Mouse (Mus musculus) MEL (cell line): Measurements from ENCODE around the gene Chuk. TPM values are rescaled to one million over a fixed set of nuclear protein-coding genes. Genes with fewer than 3 reads are reported as not detected.

Source experiments
- DNase-seq: peaks from one replicate; pipeline ENCODE4 v3.0.0; 2011; ENCODE audit warnings: low read depth, low spot score
- H3K27ac ChIP-seq: 2 replicates; pipeline ENCODE4 v1.5.1; 2012; ENCODE audit warnings: low read depth, mild to moderate bottlenecking, control low read depth, low read length, moderate library complexity; ENCODE audit not compliant: control insufficient read depth
- H3K27me3 ChIP-seq, 2 experiments: fragments of 150-350 bp in 1 of 2; sonication (generic) in 1 of 2; 2 replicates each; pipeline ENCODE4 v1.6.1; 2012; ENCODE audit warnings: low read length in 2 of 2, mild to moderate bottlenecking in 2 of 2, improper control_type of control experiment in 1 of 2, moderate library complexity in 1 of 2; ENCODE audit not compliant: insufficient read depth in 2 of 2, control insufficient read depth in 1 of 2
- H3K36me3 ChIP-seq, 2 experiments: 2 replicates each; pipeline ENCODE4 v1.6.1; 2012 to 2014; ENCODE audit warnings: low read length in 2 of 2, improper control_type of control experiment in 1 of 2, inconsistent platforms in 1 of 2, mild to moderate bottlenecking in 1 of 2; ENCODE audit not compliant: insufficient read depth in 2 of 2, control insufficient read depth in 1 of 2
- H3K4me1 ChIP-seq, 2 experiments: fragments of 150-350 bp in 1 of 2; sonication (generic) in 1 of 2; 2 replicates each; pipeline ENCODE4 v1.6.1; 2012; ENCODE audit warnings: low read length in 2 of 2, improper control_type of control experiment in 1 of 2, mild to moderate bottlenecking in 1 of 2; ENCODE audit not compliant: insufficient read depth in 2 of 2, control insufficient read depth in 1 of 2
- H3K4me3 ChIP-seq, 2 experiments: fragments of 150-350 bp in 1 of 2; sonication (generic) in 1 of 2; 2 replicates each; pipeline ENCODE4 v1.5.1; 2012; ENCODE audit warnings: low read depth in 2 of 2, low read length in 2 of 2, mild to moderate bottlenecking in 2 of 2, moderate library complexity in 2 of 2, control low read depth in 1 of 2, improper control_type of control experiment in 1 of 2; ENCODE audit not compliant: control insufficient read depth in 1 of 2, insufficient read depth in 1 of 2
- H3K79me2 ChIP-seq: 2 replicates; pipeline ENCODE4 v1.6.1; 2012; ENCODE audit warnings: mild to moderate bottlenecking, low read length, moderate library complexity; ENCODE audit not compliant: control insufficient read depth, poor library complexity, insufficient read depth
- H3K9ac ChIP-seq: 2 replicates; pipeline ENCODE4 v1.6.1; 2012; ENCODE audit warnings: low read depth, mild to moderate bottlenecking, control low read depth, low read length, moderate library complexity; ENCODE audit not compliant: control insufficient read depth, poor library complexity, severe bottlenecking
- H3K9me3 ChIP-seq: fragments of 150-350 bp; sonication (generic); replicated peaks from 2 replicates; pipeline ENCODE4 v1.6.1; 2012; ENCODE audit warnings: mild to moderate bottlenecking, low read length, improper control_type of control experiment, moderate library complexity; ENCODE audit not compliant: insufficient read depth
- CHD2 ChIP-seq: IDR thresholded peaks from 2 replicates; pipeline ENCODE4 v1.6.1; 2011; ENCODE audit warnings: low read length, improper control_type of control experiment
- CTCF ChIP-seq, 3 experiments: IDR thresholded peaks in 2 of 3; conservative IDR thresholded peaks in 1 of 3; 2 replicates each; pipeline ENCODE4 v1.5.1; 2011 to 2012; ENCODE audit warnings: low read length in 3 of 3, low read depth in 2 of 3, mild to moderate bottlenecking in 2 of 3, improper control_type of control experiment in 1 of 3, inconsistent platforms in 1 of 3, mixed read lengths in 1 of 3, moderate library complexity in 1 of 3; ENCODE audit not compliant: control insufficient read depth in 1 of 3, insufficient read depth in 1 of 3, poor library complexity in 1 of 3, severe bottlenecking in 1 of 3
- E2F4 ChIP-seq: IDR thresholded peaks from 2 replicates; pipeline ENCODE4 v1.6.1; 2011; ENCODE audit warnings: low read depth, low read length, improper control_type of control experiment, borderline replicate concordance
- ELF1 ChIP-seq: IDR thresholded peaks from 2 replicates; pipeline ENCODE4 v1.6.1; 2014; ENCODE audit warnings: low read depth, mild to moderate bottlenecking, inconsistent platforms, low read length, improper control_type of control experiment, moderate library complexity
- EP300 ChIP-seq, 2 experiments: IDR thresholded peaks; 2 replicates each; pipeline ENCODE4 v1.6.1; 2011; ENCODE audit warnings: improper control_type of control experiment in 2 of 2, low read length in 2 of 2, low read depth in 1 of 2, mild to moderate bottlenecking in 1 of 2
- ETS1 ChIP-seq: IDR thresholded peaks from 2 replicates; pipeline ENCODE4 v1.6.1; 2012; ENCODE audit warnings: low read depth, mild to moderate bottlenecking, inconsistent platforms, low read length, improper control_type of control experiment, moderate library complexity
- GABPA ChIP-seq: IDR thresholded peaks from 2 replicates; pipeline ENCODE4 v1.6.1; 2012; ENCODE audit warnings: low read depth, mild to moderate bottlenecking, inconsistent platforms, low read length, improper control_type of control experiment, moderate library complexity
- GATA1 ChIP-seq: IDR thresholded peaks from 2 replicates; pipeline ENCODE4 v1.6.1; 2011; ENCODE audit warnings: low read depth, low read length, improper control_type of control experiment
- HCFC1 ChIP-seq: IDR thresholded peaks from 2 replicates; pipeline ENCODE4 v1.6.1; 2012; ENCODE audit warnings: low read depth, mild to moderate bottlenecking, inconsistent platforms, low read length, improper control_type of control experiment, moderate library complexity
- JUND ChIP-seq: IDR thresholded peaks from 2 replicates; pipeline ENCODE4 v1.6.1; 2011; ENCODE audit warnings: low read depth, mild to moderate bottlenecking, improper control_type of control experiment, low read length
- KAT2A ChIP-seq: conservative IDR thresholded peaks from 2 replicates; pipeline ENCODE4 v1.6.1; 2012; ENCODE audit warnings: low read depth, low read length, improper control_type of control experiment, inconsistent platforms
- MAFK ChIP-seq: IDR thresholded peaks from 2 replicates; pipeline ENCODE4 v1.6.1; 2011; ENCODE audit warnings: low read depth, mild to moderate bottlenecking, low read length, improper control_type of control experiment, borderline replicate concordance
- MAX ChIP-seq: IDR thresholded peaks from 2 replicates; pipeline ENCODE4 v1.6.1; 2011; ENCODE audit warnings: low read length, improper control_type of control experiment
- MEF2A ChIP-seq: IDR thresholded peaks from 2 replicates; pipeline ENCODE4 v1.6.1; 2014; ENCODE audit warnings: low read depth, mild to moderate bottlenecking, inconsistent platforms, low read length, improper control_type of control experiment; ENCODE audit not compliant: poor library complexity, insufficient replicate concordance, severe bottlenecking; ENCODE audit errors: extremely low read depth
- MXI1 ChIP-seq: IDR thresholded peaks from 2 replicates; pipeline ENCODE4 v1.6.1; 2011; ENCODE audit warnings: mild to moderate bottlenecking, low read depth, low read length, improper control_type of control experiment
- MYB ChIP-seq: IDR thresholded peaks from 2 replicates; pipeline ENCODE4 v1.6.1; 2011; ENCODE audit warnings: mild to moderate bottlenecking, low read depth, low read length, improper control_type of control experiment
- MYC ChIP-seq: IDR thresholded peaks from 2 replicates; pipeline ENCODE4 v1.6.1; 2011; ENCODE audit warnings: low read depth, mild to moderate bottlenecking, low read length, improper control_type of control experiment, moderate library complexity
- NELFE ChIP-seq: IDR thresholded peaks from 2 replicates; pipeline ENCODE4 v1.6.1; 2011; ENCODE audit warnings: low read depth, low read length, improper control_type of control experiment
- NRF1 ChIP-seq: IDR thresholded peaks from 2 replicates; pipeline ENCODE4 v1.6.1; 2014; ENCODE audit warnings: low read depth, mild to moderate bottlenecking, inconsistent platforms, low read length, improper control_type of control experiment, moderate library complexity; ENCODE audit not compliant: poor library complexity, insufficient read depth, severe bottlenecking
- POLR2AphosphoS2 ChIP-seq: IDR thresholded peaks from 2 replicates; pipeline ENCODE4 v1.6.1; 2011; ENCODE audit warnings: low read length, improper control_type of control experiment
- POLR2AphosphoS5 ChIP-seq: IDR thresholded peaks from 2 replicates; pipeline ENCODE4 v1.6.1; 2012; ENCODE audit warnings: low read depth, borderline replicate concordance, mild to moderate bottlenecking, inconsistent platforms, low read length, moderate library complexity, mixed read lengths
- RAD21 ChIP-seq: IDR thresholded peaks from 2 replicates; pipeline ENCODE4 v1.6.1; 2011; ENCODE audit warnings: mild to moderate bottlenecking, low read depth, low read length, improper control_type of control experiment
- RCOR1 ChIP-seq: IDR thresholded peaks from 2 replicates; pipeline ENCODE4 v1.6.1; 2012; ENCODE audit warnings: low read depth, mild to moderate bottlenecking, inconsistent platforms, low read length, improper control_type of control experiment
- SIN3A ChIP-seq: IDR thresholded peaks from 2 replicates; pipeline ENCODE4 v1.6.1; 2012; ENCODE audit warnings: low read length, improper control_type of control experiment, inconsistent platforms
- SMC3 ChIP-seq: IDR thresholded peaks from 2 replicates; pipeline ENCODE4 v1.6.1; 2011; ENCODE audit warnings: low read depth, low read length, improper control_type of control experiment
- TAL1 ChIP-seq: IDR thresholded peaks from 2 replicates; pipeline ENCODE4 v1.6.1; 2012; ENCODE audit warnings: mild to moderate bottlenecking, inconsistent platforms, low read length, moderate library complexity, mixed read lengths
- TBP ChIP-seq: IDR thresholded peaks from 2 replicates; pipeline ENCODE4 v1.8.0; 2011; ENCODE audit warnings: low read depth, low read length, improper control_type of control experiment
- TCF12 ChIP-seq: IDR thresholded peaks from 2 replicates; pipeline ENCODE4 v1.6.1; 2014; ENCODE audit warnings: low read depth, mild to moderate bottlenecking, inconsistent platforms, low read length, improper control_type of control experiment, moderate library complexity
- UBTF ChIP-seq: IDR thresholded peaks from 2 replicates; pipeline ENCODE4 v1.6.1; 2012; ENCODE audit warnings: low read depth, mild to moderate bottlenecking, inconsistent platforms, low read length, improper control_type of control experiment, moderate library complexity, borderline replicate concordance; ENCODE audit not compliant: insufficient read depth
- USF1 ChIP-seq: IDR thresholded peaks from 2 replicates; pipeline ENCODE4 v1.6.1; 2014; ENCODE audit warnings: low read depth, mild to moderate bottlenecking, inconsistent platforms, low read length, improper control_type of control experiment, moderate library complexity
- USF2 ChIP-seq, 2 experiments: IDR thresholded peaks; 2 replicates each; pipeline ENCODE4 v1.6.1; 2011 to 2012; ENCODE audit warnings: improper control_type of control experiment in 2 of 2, low read length in 2 of 2, borderline replicate concordance in 1 of 2, inconsistent platforms in 1 of 2, low read depth in 1 of 2, mild to moderate bottlenecking in 1 of 2; ENCODE audit not compliant: insufficient read depth in 1 of 2
- ZC3H11A ChIP-seq: IDR thresholded peaks from 2 replicates; pipeline ENCODE4 v1.6.1; 2012; ENCODE audit warnings: low read depth, mild to moderate bottlenecking, inconsistent platforms, low read length, improper control_type of control experiment
- ZKSCAN1 ChIP-seq: IDR thresholded peaks from 2 replicates; pipeline ENCODE4 v1.6.1; 2012; ENCODE audit warnings: low read depth, mild to moderate bottlenecking, inconsistent platforms, low read length, improper control_type of control experiment, moderate library complexity
- ZMIZ1 ChIP-seq: IDR thresholded peaks from 2 replicates; pipeline ENCODE4 v1.6.1; 2012; ENCODE audit warnings: low read depth, mild to moderate bottlenecking, inconsistent platforms, low read length, improper control_type of control experiment, moderate library complexity
- ZNF384 ChIP-seq: IDR thresholded peaks from 2 replicates; pipeline ENCODE4 v1.6.1; 2012; ENCODE audit warnings: low read depth, mild to moderate bottlenecking, inconsistent platforms, low read length, improper control_type of control experiment
- polyA plus RNA-seq, 2 experiments: library from polyadenylated mRNA; stranded (reverse) in 1 of 2; unstranded in 1 of 2; fragments of >175 nt in 1 of 2; fragments of >200 nt in 1 of 2; gene quantifications; 2 replicates each; pipeline versions ENCODE4 v1.2.1 to v1.2.4; 2012; ENCODE audit warnings: low replicate concordance in 2 of 2, low read depth in 1 of 2; ENCODE audit not compliant: insufficient read length in 2 of 2, insufficient read depth in 1 of 2, missing spikeins in 1 of 2
- total RNA-seq: library from RNA; depleted of rRNA; stranded (reverse); fragments of 300-350 nt; gene quantifications from 2 replicates; pipeline ENCODE4 v1.2.3, GENCODE M21; 2012; rRNA removed

Chuk gene
- total RNA-seq, result 55.9 and 58.3 TPM in 2 replicates
- polyA plus RNA-seq, result 100 to 1,000 TPM in 1 of 2 experiments, 10 to 100 TPM in 1; 50.5 to 463 TPM

DNA sequence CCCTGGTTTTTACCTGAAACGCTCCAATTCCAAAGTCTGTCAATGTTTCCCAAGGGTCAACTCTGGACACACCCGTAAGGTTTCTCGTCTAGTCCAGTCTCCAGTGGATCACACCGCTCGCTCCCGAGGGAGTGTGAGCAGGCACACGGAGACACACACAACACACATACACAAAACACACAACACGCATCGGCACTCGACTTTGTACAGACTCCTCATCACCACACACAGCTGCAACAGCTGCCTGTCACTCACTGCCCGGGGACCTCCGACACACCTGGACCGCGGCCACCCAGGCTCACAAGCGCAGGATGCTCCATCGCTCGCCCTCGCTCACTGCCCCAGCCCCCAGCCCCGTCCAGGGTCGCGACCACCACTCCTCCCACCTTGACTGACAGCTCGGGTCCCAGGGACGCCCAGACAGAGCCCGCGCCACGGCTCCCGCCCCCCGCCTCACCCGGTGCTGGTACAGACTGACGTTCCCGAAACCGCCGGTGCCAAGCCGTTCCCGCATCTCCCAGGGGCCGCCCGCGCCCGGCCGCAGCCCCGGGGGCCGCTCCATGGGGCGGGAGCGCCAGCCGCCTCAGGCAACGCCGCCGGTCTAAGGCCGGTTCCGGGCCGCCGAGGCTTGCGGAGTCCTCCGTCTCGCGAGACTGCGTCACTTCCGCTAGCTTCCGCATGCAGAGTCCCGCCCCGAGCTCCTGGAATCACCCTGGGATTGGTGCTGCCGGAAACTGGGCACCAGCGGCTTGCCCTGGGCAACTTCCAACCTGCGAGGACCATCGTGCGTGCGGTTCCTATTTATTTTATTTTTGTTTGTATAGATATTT is at the start of gene Chuk:
Chuk (minus strand) TSS at position 650 of the 830 bp plus-strand sequence.
- peaks cover 12 to 30% of the 10 kb centered on the region in 2 experiments for H3K36me3 ChIP-seq
- TF ChIP-seq ZKSCAN1, result no peak
- peak; percentile 72; the same call in 1 of the 2 replicates for TF ChIP-seq MYC
- peak; percentile 97 for TF ChIP-seq CHD2
- TF ChIP-seq POLR2AphosphoS5, result no peak; the same call in 1 of the 2 replicates
- no peak for TF ChIP-seq RCOR1
- TF ChIP-seq EP300 (IDR thresholded peaks at IDR 0.05; ENCODE audit: low read depth in 1 of 2, low read length in 2 of 2), result no peak
- TF ChIP-seq MAX, result peak; percentile 81
- TF ChIP-seq MXI1, result peak; percentile 88
- peak; percentile 95 for TF ChIP-seq NELFE
- TF ChIP-seq ELF1, result peak; percentile 94
- no peak for TF ChIP-seq USF2 (IDR thresholded peaks at IDR 0.05; ENCODE audit: borderline replicate concordance in 1 of 2, insufficient read depth in 1 of 2, low read depth in 1 of 2, low read length in 2 of 2)
- TF ChIP-seq SIN3A, result peak; percentile 90
- no peak for TF ChIP-seq GATA1
- TF ChIP-seq POLR2AphosphoS2, result peak; percentile 97
- no peak for TF ChIP-seq JUND
- TF ChIP-seq E2F4, result no peak
- no peak for TF ChIP-seq ZNF384
- no peak for TF ChIP-seq SMC3
- TF ChIP-seq MYB, result no peak
- no peak; the same call in 1 of the 2 replicates for TF ChIP-seq KAT2A
- TF ChIP-seq TCF12, result peak; percentile 49
- no peak for TF ChIP-seq MEF2A
- no peak for TF ChIP-seq TAL1
- TF ChIP-seq ZMIZ1, result peak; percentile 91
- TF ChIP-seq NRF1, result no peak
- TF ChIP-seq GABPA, result no peak
- peak; percentile 89 for TF ChIP-seq HCFC1
- TF ChIP-seq TBP, result peak; percentile 77
- TF ChIP-seq UBTF, result no peak
- TF ChIP-seq ETS1, result no peak
- no peak for TF ChIP-seq ZC3H11A
- TF ChIP-seq MAFK, result no peak
- TF ChIP-seq RAD21, result no peak
- no peak for TF ChIP-seq CTCF (IDR thresholded peaks at IDR 0.05 in 2 of 3, conservative IDR thresholded peaks at IDR 0.05 in 1 of 3; ENCODE audit: control insufficient read depth in 1 of 3, insufficient read depth in 1 of 3, low read depth in 2 of 3, low read length in 3 of 3, poor library complexity in 1 of 3, severe bottlenecking in 1 of 3)
- TF ChIP-seq USF1, result no peak

More for the DNA sequence above, at the start of gene Chuk:
- H3K27me3 ChIP-seq, result no peaks in the 10 kb centered on the region
- peak within 1 kb of the TSS; percentile 70 to 91 for H3K4me3 ChIP-seq
- no peak within 1 kb of the TSS for H3K27ac ChIP-seq
- peaks cover 32% of the 10 kb centered on the region for H3K79me2 ChIP-seq
- no peaks in the 10 kb centered on the region for H3K9me3 ChIP-seq
- H3K4me1 ChIP-seq, result peaks cover 14 to 17% of the 10 kb centered on the region in 2 experiments
- peak; percentile 98 for DNase-seq
- peak within 1 kb of the TSS; percentile 90 for H3K9ac ChIP-seq
